Mouse (Mus musculus) limb, embryonic 11.5 days (tissue): Measurements from ENCODE around the gene Lactbl1. TPM values are rescaled to one million over a fixed set of nuclear protein-coding genes. Genes with fewer than 3 reads are reported as not detected.

Experiments
- ATAC-seq: fragments of 200-750 bp; cut with Nextera tagmentation; 2 replicates; pipeline ENCODE4 v1.8.0; 2017; ENCODE audit warnings: low read depth; ENCODE audit not compliant: insufficient number of reproducible peaks, low FRiP score, low TSS enrichment
- DNase-seq: peaks from one replicate; pipeline ENCODE4 v3.0.0-alpha.2; 2015; ENCODE audit warnings: low spot score
- H3K27ac ChIP-seq: fragments of 300-500 bp; sonication (generic); replicated peaks from 2 replicates; pipeline ENCODE4 v1.5.1; 2014; ENCODE audit warnings: low read depth, mild to moderate bottlenecking, low read length
- H3K27me3 ChIP-seq: fragments of 300-500 bp; sonication (generic); 2 replicates; pipeline ENCODE4 v1.6.1; 2014; ENCODE audit warnings: mild to moderate bottlenecking, low read length, mixed read lengths; ENCODE audit not compliant: control insufficient read depth, insufficient read depth
- H3K36me3 ChIP-seq: fragments of 300-500 bp; sonication (generic); 2 replicates; pipeline ENCODE4 v1.6.1; 2014; ENCODE audit warnings: mild to moderate bottlenecking, low read length, moderate library complexity, mixed read lengths; ENCODE audit not compliant: control insufficient read depth, insufficient read depth
- H3K4me1 ChIP-seq: fragments of 300-500 bp; sonication (generic); 2 replicates; pipeline ENCODE4 v1.6.1; 2014; ENCODE audit warnings: low read length, mixed read lengths; ENCODE audit not compliant: control insufficient read depth, insufficient read depth
- H3K4me2 ChIP-seq: fragments of 300-500 bp; sonication (generic); 2 replicates; pipeline ENCODE4 v1.6.1; 2014; ENCODE audit warnings: low read depth, mild to moderate bottlenecking, moderate library complexity; ENCODE audit not compliant: severe bottlenecking
- H3K4me3 ChIP-seq: fragments of 300-500 bp; sonication (generic); 2 replicates; pipeline ENCODE4 v1.5.1; 2014; ENCODE audit warnings: low read depth, low read length
- H3K9ac ChIP-seq: fragments of 300-500 bp; sonication (generic); 2 replicates; pipeline ENCODE4 v1.6.1; 2014; ENCODE audit warnings: mild to moderate bottlenecking, low read length
- H3K9me3 ChIP-seq: fragments of 300-500 bp; sonication (generic); 2 replicates; pipeline ENCODE4 v1.6.1; 2016; ENCODE audit warnings: low read length; ENCODE audit not compliant: control insufficient read depth
- WGBS: fragments of 180-500 bp; shearing (Covaris S2); extraction: QIAGEN DNeasy Blood & Tissue Kit; methylation state at CpG from one replicate; pipeline ENCODE4 v1.1.7; 2014; 5-methylcytosine and 5-hydroxymethylcytosine counted together
- polyA plus RNA-seq: library from polyadenylated mRNA; unstranded; fragments of >200 nt; fragmentation: Nextera tagmentation; extraction: Ambion mirVana; gene quantifications from 2 replicates; pipeline ENCODE4 v1.2.1, GENCODE M21; 2014

The Lactbl1 gene
- polyA plus RNA-seq, 1 experiment from 2014 or later = not detected

GRCm38 (mm10) chr4:136621336-136621735, 1.1 kb upstream of the Lactbl1 start:
- no peaks in the 10 kb centered on the region; the same call in 1 of the 2 replicates for H3K36me3 ChIP-seq
- no peak overlapping the region for H3K9ac ChIP-seq
- no peaks in the 10 kb centered on the region for H3K27me3 ChIP-seq
- DNase-seq = peak; percentile 48
- H3K9me3 ChIP-seq = no peaks in the 10 kb centered on the region
- no peak for ATAC-seq
- no peak overlapping the region for H3K4me2 ChIP-seq
- H3K27ac ChIP-seq = no peak overlapping the region
- 4% methylated on average over 1 of the region's 1 CpGs for WGBS
- no peak overlapping the region for H3K4me3 ChIP-seq
- H3K4me1 ChIP-seq = 0 out of 2 replicates have a peak, but pooled peaks cover 2% of the 10 kb centered on the region

GRCm38 (mm10) chr4:136621956-136622355, 465 bp upstream of the Lactbl1 start:
- DNase-seq (no peak), ATAC-seq (no peak)
- no peaks in the 10 kb centered on the region for H3K9me3 ChIP-seq
- no peak overlapping the region for H3K27ac ChIP-seq
- 0 out of 2 replicates have a peak, but pooled peaks cover 2% of the 10 kb centered on the region for H3K4me1 ChIP-seq
- no peak overlapping the region for H3K9ac ChIP-seq
- H3K27me3 ChIP-seq = no peaks in the 10 kb centered on the region
- H3K36me3 ChIP-seq = no peaks in the 10 kb centered on the region; the same call in 1 of the 2 replicates
- H3K4me2 ChIP-seq = no peak overlapping the region
- H3K4me3 ChIP-seq = no peak overlapping the region
- WGBS = 61% methylated on average over 5 of the region's 5 CpGs

GRCm38 (mm10) chr4:136626590-136626989, 4.2 kb downstream of the Lactbl1 start:
- Histone ChIP-seq H3K4me2 (no peak overlapping the region), H3K4me1 (no peaks in the 10 kb centered on the region), H3K4me3 (no peak overlapping the region), H3K36me3 (no peaks in the 10 kb centered on the region), H3K27ac (no peak overlapping the region), H3K27me3 (no peaks in the 10 kb centered on the region), H3K9ac (no peak overlapping the region), H3K9me3 (no peaks in the 10 kb centered on the region)
- ATAC-seq (no peak), DNase-seq (no peak)
- WGBS = 75% methylated on average over 6 of the region's 6 CpGs

GRCm38 (mm10) chr4:136631237-136631994, 9.0 kb downstream of the Lactbl1 start:
- Histone ChIP-seq H3K27me3 (peaks cover 6% of the 10 kb centered on the region; the same call in 1 of the 2 replicates), H3K4me1 (no peaks in the 10 kb centered on the region), H3K9ac (no peak overlapping the region), H3K9me3 (no peaks in the 10 kb centered on the region), H3K4me2 (no peak overlapping the region), H3K36me3 (no peaks in the 10 kb centered on the region), H3K4me3 (no peak overlapping the region), H3K27ac (no peak overlapping the region)
- 82% methylated on average over 11 of the region's 11 CpGs for WGBS
- no peak for DNase-seq
- no peak for ATAC-seq

- Histone ChIP-seq H3K4me1 (peaks cover 10% of the 10 kb centered on the region), H3K27ac (no peak overlapping the region), H3K27me3 (peaks cover 38% of the 10 kb centered on the region), H3K36me3 (no peaks in the 10 kb centered on the region), H3K9me3 (no peaks in the 10 kb centered on the region), H3K9ac (no peak overlapping the region), H3K4me2 (no peak overlapping the region), H3K4me3 (no peak overlapping the region)
- ATAC-seq (no peak), DNase-seq (no peak)
Measured at GRCm38 (mm10) chr4:136635995-136636394, 13.6 kb downstream of the Lactbl1 start.

GRCm38 (mm10) chr4:136636511-136636910, 14.1 kb downstream of the Lactbl1 start:
- DNase-seq = no peak
- H3K36me3 ChIP-seq = no peaks in the 10 kb centered on the region
- H3K27ac ChIP-seq = no peak overlapping the region
- peaks cover 38% of the 10 kb centered on the region for H3K27me3 ChIP-seq
- peaks cover 10% of the 10 kb centered on the region for H3K4me1 ChIP-seq
- no peak for ATAC-seq
- no peak overlapping the region for H3K4me2 ChIP-seq
- WGBS = 54% methylated on average over 5 of the region's 5 CpGs
- no peak overlapping the region for H3K4me3 ChIP-seq
- no peak overlapping the region for H3K9ac ChIP-seq
- H3K9me3 ChIP-seq = no peaks in the 10 kb centered on the region

- no peak for ATAC-seq
- no peak overlapping the region for H3K27ac ChIP-seq
- DNase-seq = peak; percentile 26
Measured at GRCm38 (mm10) chr4:136636983-136637562, 14.7 kb downstream of the Lactbl1 start.

GRCm38 (mm10) chr4:136637563-136638229, 15.3 kb downstream of the Lactbl1 start:
- Histone ChIP-seq H3K27me3 (peaks cover 38% of the 10 kb centered on the region), H3K4me2 (peak overlapping the region; percentile 88), H3K4me3 (peak overlapping the region; percentile 46), H3K9me3 (no peaks in the 10 kb centered on the region), H3K36me3 (no peaks in the 10 kb centered on the region), H3K27ac (no peak overlapping the region), H3K4me1 (peaks cover 10% of the 10 kb centered on the region), H3K9ac (peak overlapping the region; percentile 57)
- no peak for ATAC-seq
- peak; percentile 65 for DNase-seq
- WGBS = 4% methylated on average over 72 of the region's 76 CpGs

More at GRCm38 (mm10) chr4:136636983-136637562, 14.7 kb downstream of the Lactbl1 start:
- H3K4me1 ChIP-seq = peaks cover 10% of the 10 kb centered on the region
- peaks cover 38% of the 10 kb centered on the region for H3K27me3 ChIP-seq
- WGBS = 17% methylated on average over 37 of the region's 37 CpGs
- H3K4me2 ChIP-seq = peak overlapping the region; percentile 88
- H3K36me3 ChIP-seq = no peaks in the 10 kb centered on the region
- no peaks in the 10 kb centered on the region for H3K9me3 ChIP-seq
- peak overlapping the region; percentile 46 for H3K4me3 ChIP-seq
- peak overlapping the region; percentile 57 for H3K9ac ChIP-seq
